Mouse (Mus musculus) monocyte, adult 2 months (primary cell): ENCODE results near the gene Gm4881.

Source experiments
- DNase-seq, 2 experiments: peaks; one replicate each; pipeline ENCODE4 v3.0.0; 2022; ENCODE audit warnings: low spot score in 2 of 2, low read depth in 1 of 2

Gene Gm4881

GRCm38 (mm10) chr7:24944257-24944950 lies at the start of gene Gm4881:
Gene Gm4881 (minus strand): TSS chr7:24944494.
- DNase-seq: no peak

GRCm38 (mm10) chr7:24993081-24993480 lies 48.8 kb upstream of the Gm4881 start:
- no peak for DNase-seq

GRCm38 (mm10) chr7:24990478-24990877 lies 46.2 kb upstream of the Gm4881 start:
- DNase-seq: no peak

GRCm38 (mm10) chr7:24987941-24988340 lies 43.6 kb upstream of the Gm4881 start:
- DNase-seq: no peak

DNA sequence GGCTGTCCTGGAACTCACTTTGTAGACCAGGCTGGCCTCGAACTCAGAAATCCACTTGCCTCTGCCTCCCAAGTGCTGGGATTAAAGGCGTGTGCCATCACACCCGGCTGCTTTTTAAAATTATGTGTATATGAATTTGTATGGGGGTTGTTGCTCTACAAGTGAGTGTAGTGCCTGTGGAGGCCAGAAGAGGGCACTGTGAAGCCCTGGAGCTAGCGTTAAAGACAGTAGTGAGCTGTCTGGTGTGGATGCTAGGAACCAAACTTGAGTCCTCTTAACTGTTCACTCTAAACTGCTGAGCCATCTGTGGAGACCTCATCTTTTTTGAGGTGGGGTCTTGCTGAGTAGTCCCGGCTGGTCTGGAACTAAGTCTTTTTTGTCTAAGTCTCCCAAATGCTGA lies 41.5 kb upstream of the Gm4881 start:
- no peak for DNase-seq

- no peak for DNase-seq
Measured at GRCm38 (mm10) chr7:24984307-24984706, 40.0 kb upstream of the Gm4881 start.

DNA sequence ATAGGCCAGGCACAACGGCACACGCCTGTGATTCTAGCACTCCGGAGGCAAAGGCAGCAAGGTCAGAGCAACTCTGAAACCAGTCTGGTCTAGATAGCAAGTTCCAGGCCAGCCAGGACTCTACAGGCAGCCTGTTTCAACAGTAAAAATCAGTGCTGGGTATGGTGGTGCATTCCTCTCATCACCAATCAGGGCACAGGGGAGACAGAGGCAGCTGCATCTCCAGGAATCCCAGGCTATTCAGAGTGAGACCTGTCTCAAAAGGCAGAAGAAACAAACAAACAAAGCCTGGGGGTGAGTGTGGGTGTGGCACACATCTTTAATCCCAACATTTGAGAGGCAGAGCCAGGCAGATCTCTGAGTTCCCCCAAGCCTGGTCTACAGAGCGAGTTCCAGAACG lies 39.1 kb upstream of the Gm4881 start:
- no peak for DNase-seq

GRCm38 (mm10) chr7:24980439-24980838 lies 36.1 kb upstream of the Gm4881 start:
- DNase-seq: no peak

DNA sequence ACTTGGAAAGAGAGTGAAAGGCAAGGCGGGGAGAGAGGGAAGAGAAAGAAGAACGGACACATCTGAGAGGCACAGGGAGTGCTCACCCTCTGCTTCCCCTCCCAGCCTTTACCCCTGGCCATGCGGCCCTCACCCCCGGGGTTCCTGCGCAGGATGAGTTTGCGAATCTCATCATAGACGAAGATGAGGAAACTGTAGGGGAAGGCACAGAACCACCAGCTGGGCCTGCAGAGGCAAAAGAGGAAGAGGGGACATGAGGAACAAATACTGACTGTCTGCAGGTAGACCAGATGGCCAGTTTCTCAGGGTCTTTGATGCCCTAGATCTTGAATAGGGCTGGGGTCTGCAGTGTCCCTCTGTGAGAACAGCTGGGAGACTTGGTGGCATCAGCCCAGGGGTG lies 34.5 kb upstream of the Gm4881 start:
- peak; percentile 48 to 63 for DNase-seq

DNA sequence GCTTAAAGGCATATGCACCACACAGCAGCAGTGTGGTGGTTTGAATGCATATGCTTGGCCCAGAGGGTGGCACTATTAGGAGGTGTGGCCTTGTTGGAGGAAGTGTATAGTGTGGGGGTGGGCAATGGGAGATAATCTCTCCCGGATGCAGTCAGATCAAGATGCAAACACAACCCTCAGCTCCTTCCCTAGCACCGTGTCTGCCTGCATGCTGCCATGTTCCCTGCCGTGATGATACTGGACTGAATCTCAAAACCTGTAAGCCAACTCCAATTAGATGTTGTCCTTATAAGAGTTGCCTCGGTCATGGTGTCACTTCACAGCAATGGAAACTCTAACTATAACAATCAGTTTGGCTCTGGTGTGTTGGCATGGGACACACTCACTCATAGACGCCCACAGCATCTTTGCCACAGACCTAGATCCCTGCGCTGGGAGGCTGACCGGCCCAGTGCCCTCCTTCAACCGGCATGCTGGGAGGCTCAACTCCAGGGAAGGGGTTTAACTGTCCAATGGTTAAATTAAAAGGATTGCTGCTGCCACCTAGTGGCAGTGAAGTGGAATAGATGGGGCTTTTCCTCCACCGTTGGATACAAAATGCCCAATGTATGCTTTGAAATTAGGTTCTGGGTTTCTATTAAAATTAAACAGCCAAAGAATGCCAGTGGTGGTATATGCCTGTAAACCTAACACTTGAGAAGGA lies 30.8 kb upstream of the Gm4881 start:
- no peak for DNase-seq

- DNase-seq: no peak
Measured at GRCm38 (mm10) chr7:24973902-24974301, 29.6 kb upstream of the Gm4881 start.

GRCm38 (mm10) chr7:24973208-24973607 lies 28.9 kb upstream of the Gm4881 start:
- no peak for DNase-seq

GRCm38 (mm10) chr7:24971972-24972893 lies 27.9 kb upstream of the Gm4881 start, which contains the start of gene Rabac1:
Gene Rabac1 (minus strand): TSS chr7:24972754.
- peak; percentile 64 to 73 for DNase-seq

DNA sequence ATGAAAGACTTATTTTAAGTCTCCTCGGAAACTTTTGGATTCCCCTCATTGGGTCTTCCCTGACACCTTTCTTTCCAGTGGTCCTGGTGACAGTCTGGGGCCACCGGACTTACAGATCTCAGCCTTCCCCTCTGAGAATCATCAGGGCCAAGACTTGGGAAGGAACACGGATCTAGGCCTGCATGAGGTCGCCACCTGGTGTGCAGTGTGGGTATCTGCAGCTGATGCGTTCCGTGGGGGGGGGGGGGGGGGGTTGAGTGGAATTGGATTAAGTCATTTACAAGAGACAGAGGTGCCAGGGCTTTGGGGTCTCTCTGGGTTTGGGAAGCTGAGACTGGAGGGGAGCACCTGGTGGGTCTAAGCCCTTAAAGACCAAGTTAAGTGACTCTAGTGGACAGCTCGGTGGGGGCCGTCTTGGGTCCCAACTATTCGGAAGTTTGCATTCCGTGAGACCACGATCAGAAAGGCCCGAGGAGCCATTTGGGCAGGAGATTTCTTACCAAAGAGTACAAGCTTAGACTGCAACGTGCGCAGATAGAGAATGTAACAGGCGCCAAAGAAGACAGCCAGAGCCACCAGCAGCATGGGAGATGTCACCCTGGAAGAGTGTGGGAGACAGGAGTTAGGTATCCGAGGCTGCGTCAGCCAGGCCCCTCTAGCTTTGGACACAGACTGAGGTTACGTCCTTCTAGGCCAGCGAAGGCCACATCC lies 27.1 kb upstream of the Gm4881 start:
- DNase-seq: no peak

DNA sequence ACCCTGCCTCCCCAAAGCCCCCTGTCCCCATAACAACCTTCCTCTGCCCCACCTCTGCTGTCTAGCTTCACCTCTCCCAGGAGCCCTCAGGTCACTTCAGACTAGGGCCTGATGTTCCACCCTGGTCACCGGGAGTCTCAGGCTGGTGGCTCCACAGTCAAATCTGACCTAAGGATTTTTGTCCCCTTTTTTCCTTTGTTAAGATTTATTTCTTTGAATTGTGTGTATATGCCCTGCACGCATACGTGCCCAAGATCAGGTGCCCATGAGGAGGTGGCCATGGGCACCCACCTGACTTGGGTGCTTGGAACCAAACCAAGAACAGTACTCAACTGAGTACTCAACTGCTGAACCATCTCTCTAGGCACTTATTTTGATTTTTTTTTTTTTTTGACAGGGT lies 26.0 kb upstream of the Gm4881 start:
- DNase-seq: no peak

- DNase-seq: no peak
Measured at GRCm38 (mm10) chr7:24969805-24970204, 25.5 kb upstream of the Gm4881 start.

DNA sequence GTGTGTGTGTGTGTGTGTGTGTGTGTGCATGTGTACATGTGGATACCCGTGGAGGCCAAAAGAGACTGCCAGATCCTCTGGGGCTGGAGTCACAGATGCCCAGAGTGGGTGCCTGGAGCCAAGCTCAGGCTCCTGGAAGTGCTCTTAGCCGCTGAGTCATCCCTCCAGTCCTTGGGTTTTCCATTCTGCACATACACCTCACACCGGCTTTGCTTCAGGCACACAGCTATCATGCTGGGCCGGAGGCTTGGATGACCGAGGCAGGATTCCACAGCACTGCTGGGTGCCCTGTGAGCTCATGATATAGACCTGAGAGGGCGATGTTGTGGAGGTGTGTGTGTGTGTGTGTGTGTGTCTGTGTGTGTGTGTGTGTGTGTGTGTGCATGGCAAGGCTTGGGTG lies 24.2 kb upstream of the Gm4881 start:
- DNase-seq: no peak

DNA sequence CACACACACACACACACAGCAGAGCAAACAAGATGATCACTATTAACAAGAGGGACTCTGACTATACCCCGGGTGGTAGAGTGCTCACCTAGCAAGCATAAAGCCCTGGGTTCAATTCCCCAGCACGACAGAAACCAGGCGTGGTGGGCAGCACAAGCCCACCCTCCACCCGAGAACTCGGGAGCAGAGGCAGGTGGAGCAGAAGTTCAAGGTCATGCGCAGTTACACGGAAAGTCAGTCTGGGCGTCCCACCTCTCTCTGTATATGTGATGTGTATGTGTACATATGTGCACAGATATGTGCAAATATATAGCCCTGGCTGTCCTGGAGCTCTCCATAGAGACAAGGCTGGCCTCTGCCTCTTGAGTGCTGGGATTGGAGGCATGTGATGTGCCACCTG lies 23.7 kb upstream of the Gm4881 start:
- no peak for DNase-seq

DNA sequence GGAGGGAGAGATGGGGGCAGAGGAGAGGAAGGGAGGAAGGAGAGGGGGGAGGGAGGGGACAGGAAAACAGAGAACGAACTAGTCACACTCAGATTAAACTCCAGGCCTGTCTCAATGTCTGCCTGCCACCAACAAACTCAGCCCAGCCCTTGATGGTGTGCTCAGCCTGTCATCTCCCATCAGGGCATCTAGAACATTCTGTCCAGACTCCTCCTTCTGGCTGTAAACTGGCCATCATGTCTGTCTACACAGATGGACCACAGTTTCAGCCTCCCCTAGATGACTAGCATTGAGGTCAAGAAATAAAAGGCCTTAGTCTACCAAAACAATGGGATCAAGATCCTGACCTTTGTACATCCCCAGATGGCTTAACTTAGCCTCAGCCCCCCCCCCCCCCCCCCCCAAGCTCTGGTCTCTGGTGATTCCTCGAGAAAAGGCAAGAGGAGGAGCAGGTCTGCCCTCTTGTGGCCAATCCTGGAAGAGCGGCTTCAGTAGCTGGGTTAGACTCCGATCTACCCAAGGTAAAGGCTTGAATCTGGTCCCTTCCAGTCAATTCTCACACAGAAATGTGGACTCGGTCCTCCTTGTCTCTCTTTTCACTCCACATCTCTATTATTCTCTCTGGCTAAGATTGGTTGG lies 20.7 kb upstream of the Gm4881 start:
- peak; percentile 30 to 55 for DNase-seq

DNA sequence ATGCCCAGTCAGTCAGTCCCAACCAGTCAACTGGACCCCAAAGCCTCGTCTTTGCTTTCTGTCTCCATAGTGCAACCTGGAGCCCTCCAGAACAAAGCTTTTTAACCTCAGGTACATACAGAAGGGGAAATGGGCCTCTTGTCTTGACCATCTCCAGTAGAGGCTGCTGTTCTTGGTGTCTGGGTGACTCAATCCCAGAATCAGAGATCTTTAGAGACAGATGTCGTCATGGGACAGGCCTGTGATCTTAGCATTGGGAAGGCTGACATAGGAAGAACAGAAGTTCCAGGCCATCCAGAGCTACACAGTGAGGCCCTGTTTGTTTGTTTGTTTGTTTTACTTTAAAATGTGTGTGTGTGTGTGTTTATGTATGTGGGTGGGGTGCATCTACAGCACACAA lies 20.0 kb upstream of the Gm4881 start:
- no peak for DNase-seq

DNA sequence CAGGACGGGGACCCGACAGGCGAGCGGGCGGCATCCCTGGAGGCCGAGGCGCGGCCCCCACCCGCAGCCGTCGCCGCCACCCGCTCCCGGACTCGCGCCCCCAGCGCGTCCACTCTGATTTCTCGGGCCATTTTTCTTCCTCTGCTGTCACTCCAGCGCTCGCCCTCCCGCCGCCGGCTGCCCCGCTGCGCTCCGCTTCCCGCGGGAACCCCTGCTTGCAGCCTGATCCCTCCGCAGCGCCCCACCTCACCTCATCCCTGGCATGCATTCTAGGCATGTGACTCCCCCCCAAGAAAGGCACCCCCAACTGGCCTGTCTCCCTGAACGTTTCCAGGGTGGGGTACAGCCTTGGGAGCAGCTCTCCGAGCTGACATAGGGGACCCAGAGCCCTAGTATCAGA lies 10.9 kb upstream of the Gm4881 start:
- no peak for DNase-seq
